Mouse (Mus musculus) C2C12 (cell line): ENCODE data around the gene Mgme1.

Experiments
- CEBPB ChIP-seq: IDR thresholded peaks from one replicate; pipeline ENCODE4 v1.6.1; 2011; ENCODE audit warnings: low read depth, mild to moderate bottlenecking, control low read depth, moderate library complexity
- CTCF ChIP-seq: IDR thresholded peaks from one replicate; pipeline ENCODE4 v1.5.1; 2011; ENCODE audit not compliant: control insufficient read depth, insufficient read depth, insufficient read length
- MYOD1 ChIP-seq: IDR thresholded peaks from one replicate; pipeline ENCODE4 v1.6.1; 2011; ENCODE audit warnings: low read depth; ENCODE audit not compliant: control insufficient read depth, insufficient read length
- MYOG ChIP-seq: IDR thresholded peaks from one replicate; pipeline ENCODE4 v1.6.1; 2011; ENCODE audit not compliant: control insufficient read depth, insufficient read length; ENCODE audit errors: extremely low read depth

DNA sequence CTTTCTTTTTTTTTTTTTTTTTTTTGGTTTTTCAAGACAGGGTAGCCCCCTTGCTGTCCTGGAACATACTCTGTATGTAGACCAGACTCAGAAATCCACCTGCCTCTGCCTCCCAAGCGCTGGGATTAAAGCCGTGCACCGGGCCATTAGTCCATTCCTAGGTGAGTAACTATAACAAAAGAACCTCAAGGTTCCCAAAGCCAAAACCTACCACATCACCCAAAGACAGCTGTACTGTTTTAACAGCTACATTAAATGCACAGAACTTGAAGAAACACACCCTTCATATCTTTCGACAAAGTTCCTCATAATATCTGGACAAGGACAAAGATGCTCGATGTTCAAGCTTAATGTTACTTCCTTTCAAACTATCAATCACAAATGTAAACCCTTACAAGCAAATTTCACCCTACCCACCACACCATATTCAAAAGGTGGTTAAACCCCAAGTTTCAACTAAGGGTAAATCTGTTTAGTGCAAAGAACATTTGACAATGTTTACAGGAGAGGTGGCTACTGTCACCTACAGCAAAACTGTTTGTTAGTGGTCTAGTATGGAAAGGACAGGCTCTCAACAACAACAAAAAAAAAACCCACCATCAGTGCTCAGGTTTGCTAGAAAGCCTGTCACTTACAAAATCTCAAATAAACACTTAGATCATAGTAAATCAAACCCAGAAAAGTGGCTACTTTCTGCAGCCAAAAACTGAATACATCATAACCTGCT lies 3.3 kb upstream of the Mgme1 start:
- TF ChIP-seq CTCF (no peak), MYOG (no peak), CEBPB (no peak), MYOD1 (no peak)
